Mouse (Mus musculus) hindbrain, embryonic 10.5 days (tissue): ENCODE results near the gene Fam172a. TPM values are rescaled to one million over a fixed set of nuclear protein-coding genes. Genes with fewer than 3 reads are reported as not detected.

Source experiments
- DNase-seq: peaks from one replicate; pipeline ENCODE4 v3.0.0-alpha.2; 2017; ENCODE audit warnings: low spot score
- H3K27ac ChIP-seq: fragments of 300-500 bp; sonication (generic); 2 replicates; pipeline ENCODE4 v1.5.1; 2016; ENCODE audit warnings: mild to moderate bottlenecking, moderate library complexity
- H3K27me3 ChIP-seq: fragments of 300-500 bp; sonication (generic); 2 replicates; pipeline ENCODE4 v1.6.1; 2016; ENCODE audit warnings: mild to moderate bottlenecking; ENCODE audit not compliant: poor library complexity, insufficient read depth, severe bottlenecking
- H3K36me3 ChIP-seq: fragments of 300-500 bp; sonication (generic); 2 replicates; pipeline ENCODE4 v1.6.1; 2016; ENCODE audit warnings: mild to moderate bottlenecking, moderate library complexity
- H3K4me1 ChIP-seq: fragments of 300-500 bp; sonication (generic); replicated peaks from 2 replicates; pipeline ENCODE4 v1.6.1; 2016; ENCODE audit warnings: mild to moderate bottlenecking
- H3K4me3 ChIP-seq: fragments of 300-500 bp; sonication (generic); 2 replicates; pipeline ENCODE4 v1.5.1; 2016; ENCODE audit warnings: mild to moderate bottlenecking, moderate library complexity
- H3K9me3 ChIP-seq: fragments of 300-500 bp; sonication (generic); 2 replicates; pipeline ENCODE4 v1.6.1; 2016; ENCODE audit warnings: mild to moderate bottlenecking, moderate library complexity
- WGBS: fragments of 180-500 bp; shearing (Covaris S2); methylation state at CpG from one replicate; pipeline ENCODE4 v1.1.7; 2016; 5-methylcytosine and 5-hydroxymethylcytosine counted together
- polyA plus RNA-seq: library from polyadenylated mRNA; unstranded; fragments of >200 nt; fragmentation: Nextera tagmentation; extraction: Ambion mirVana; gene quantifications from 2 replicates; pipeline ENCODE4 v1.2.1, GENCODE M21; 2016

Fam172a gene
- polyA plus RNA-seq, 1 experiment from 2014 or later = 27.0 TPM

- WGBS = 73% methylated on average over 2 of the region's 2 CpGs
- H3K9me3 ChIP-seq = 0 out of 2 replicates have a peak, but pooled peaks cover 4% of the 10 kb centered on the region
- H3K27me3 ChIP-seq = no peaks in the 10 kb centered on the region
- no peak overlapping the region for H3K4me3 ChIP-seq
- H3K36me3 ChIP-seq = no peaks in the 10 kb centered on the region
- DNase-seq = no peak
- H3K4me1 ChIP-seq = 0 out of 2 replicates have a peak, but pooled peaks cover 3% of the 10 kb centered on the region
- H3K27ac ChIP-seq = no peak overlapping the region
Observed at GRCm38 (mm10) chr13:78094352-78094751, 392.5 kb downstream of the Fam172a start.

GRCm38 (mm10) chr13:78095071-78095973 lies 393.5 kb downstream of the Fam172a start:
- no peak for DNase-seq
- no peaks in the 10 kb centered on the region for H3K27me3 ChIP-seq
- H3K4me3 ChIP-seq = no peak overlapping the region
- 0 out of 2 replicates have a peak, but pooled peaks cover 4% of the 10 kb centered on the region for H3K9me3 ChIP-seq
- H3K4me1 ChIP-seq = 0 out of 2 replicates have a peak, but pooled peaks cover 3% of the 10 kb centered on the region
- H3K27ac ChIP-seq = no peak overlapping the region
- WGBS = 84% methylated on average over 1 of the region's 1 CpGs
- H3K36me3 ChIP-seq = no peaks in the 10 kb centered on the region

GRCm38 (mm10) chr13:78098858-78099445 lies 397.1 kb downstream of the Fam172a start:
- Histone ChIP-seq H3K4me3 (no peak overlapping the region), H3K9me3 (0 out of 2 replicates have a peak, but pooled peaks cover 4% of the 10 kb centered on the region), H3K36me3 (no peaks in the 10 kb centered on the region), H3K4me1 (peaks cover 3% of the 10 kb centered on the region; the same call in 1 of the 2 replicates), H3K27ac (no peak overlapping the region), H3K27me3 (no peaks in the 10 kb centered on the region)
- no peak for DNase-seq
- WGBS = 79% methylated on average over 5 of the region's 5 CpGs

- Histone ChIP-seq H3K27me3 (no peaks in the 10 kb centered on the region), H3K4me1 (peaks cover 3% of the 10 kb centered on the region; the same call in 1 of the 2 replicates), H3K36me3 (no peaks in the 10 kb centered on the region), H3K9me3 (no peaks in the 10 kb centered on the region), H3K27ac (no peak overlapping the region), H3K4me3 (no peak overlapping the region)
- 77% methylated on average over 3 of the region's 3 CpGs for WGBS
- no peak for DNase-seq
Observed at GRCm38 (mm10) chr13:78099746-78100530, 398.1 kb downstream of the Fam172a start.

GRCm38 (mm10) chr13:78100664-78101063 lies 398.8 kb downstream of the Fam172a start:
- no peak overlapping the region for H3K4me3 ChIP-seq
- 86% methylated on average over 3 of the region's 3 CpGs for WGBS
- no peak for DNase-seq
- no peak overlapping the region for H3K27ac ChIP-seq
- no peaks in the 10 kb centered on the region for H3K9me3 ChIP-seq
- peaks cover 3% of the 10 kb centered on the region; the same call in 1 of the 2 replicates for H3K4me1 ChIP-seq
- no peaks in the 10 kb centered on the region for H3K36me3 ChIP-seq
- no peaks in the 10 kb centered on the region for H3K27me3 ChIP-seq

DNA sequence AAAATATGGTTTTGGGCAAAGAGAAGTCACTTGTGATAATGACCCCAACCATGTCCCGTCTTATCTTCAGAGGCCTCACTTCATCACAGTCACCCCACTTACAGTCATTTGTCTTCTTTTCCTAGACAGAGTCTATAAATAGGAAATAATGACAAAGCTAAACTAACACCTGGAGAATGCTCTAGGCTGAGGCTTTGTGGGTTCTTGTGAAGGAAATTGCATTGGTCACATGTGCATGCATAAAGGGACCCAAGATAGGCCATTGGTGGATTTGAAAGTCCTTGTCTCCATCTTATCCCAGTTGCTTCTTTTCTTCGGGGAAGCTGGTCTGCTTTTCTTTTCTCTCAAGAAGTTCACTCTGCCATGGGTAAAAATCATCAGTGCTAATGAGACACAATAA lies 400.5 kb downstream of the Fam172a start:
- Histone ChIP-seq H3K27me3 (no peaks in the 10 kb centered on the region), H3K9me3 (no peaks in the 10 kb centered on the region), H3K27ac (no peak overlapping the region), H3K4me1 (peaks cover 3% of the 10 kb centered on the region; the same call in 1 of the 2 replicates), H3K4me3 (no peak overlapping the region), H3K36me3 (no peaks in the 10 kb centered on the region)
- no peak for DNase-seq
- WGBS = 88% methylated on average over 2 of the region's 2 CpGs

DNA sequence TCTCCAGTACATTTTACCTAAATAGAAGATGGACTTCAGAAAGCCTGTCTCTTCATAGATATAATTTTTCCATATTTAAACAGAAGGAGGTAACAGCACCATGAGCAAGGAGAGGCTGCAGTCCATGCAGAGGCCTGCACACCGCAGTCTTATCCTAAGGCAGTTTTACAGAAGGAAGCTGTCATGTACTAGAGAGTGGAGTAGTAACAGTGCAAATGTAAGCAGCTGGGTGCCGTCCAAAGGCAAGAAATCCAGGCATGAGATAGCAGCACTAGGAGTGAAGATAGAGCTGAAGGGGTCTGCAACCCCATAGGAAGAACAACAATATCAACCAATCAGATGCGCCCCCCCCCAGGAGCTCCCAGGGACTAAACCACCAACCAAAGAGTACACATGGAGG lies 403.0 kb downstream of the Fam172a start:
- Histone ChIP-seq H3K27ac (no peak overlapping the region), H3K27me3 (no peaks in the 10 kb centered on the region), H3K9me3 (no peaks in the 10 kb centered on the region), H3K4me1 (peaks cover 3% of the 10 kb centered on the region; the same call in 1 of the 2 replicates), H3K36me3 (no peaks in the 10 kb centered on the region), H3K4me3 (no peak overlapping the region)
- DNase-seq = no peak
- 89% methylated on average over 3 of the region's 3 CpGs for WGBS

GRCm38 (mm10) chr13:78110648-78111047 lies 408.8 kb downstream of the Fam172a start:
- WGBS = 77% methylated on average over 4 of the region's 4 CpGs
- no peak overlapping the region for H3K4me3 ChIP-seq
- no peak for DNase-seq
- no peaks in the 10 kb centered on the region for H3K9me3 ChIP-seq
- H3K27ac ChIP-seq = no peak overlapping the region
- no peaks in the 10 kb centered on the region for H3K4me1 ChIP-seq
- no peaks in the 10 kb centered on the region for H3K27me3 ChIP-seq
- no peaks in the 10 kb centered on the region for H3K36me3 ChIP-seq

GRCm38 (mm10) chr13:78113978-78114377 lies 412.1 kb downstream of the Fam172a start:
- Histone ChIP-seq H3K4me3 (no peak overlapping the region), H3K36me3 (no peaks in the 10 kb centered on the region), H3K27me3 (no peaks in the 10 kb centered on the region), H3K9me3 (no peaks in the 10 kb centered on the region), H3K27ac (no peak overlapping the region), H3K4me1 (no peaks in the 10 kb centered on the region)
- WGBS = 92% methylated on average over 4 of the region's 4 CpGs
- no peak for DNase-seq

DNA sequence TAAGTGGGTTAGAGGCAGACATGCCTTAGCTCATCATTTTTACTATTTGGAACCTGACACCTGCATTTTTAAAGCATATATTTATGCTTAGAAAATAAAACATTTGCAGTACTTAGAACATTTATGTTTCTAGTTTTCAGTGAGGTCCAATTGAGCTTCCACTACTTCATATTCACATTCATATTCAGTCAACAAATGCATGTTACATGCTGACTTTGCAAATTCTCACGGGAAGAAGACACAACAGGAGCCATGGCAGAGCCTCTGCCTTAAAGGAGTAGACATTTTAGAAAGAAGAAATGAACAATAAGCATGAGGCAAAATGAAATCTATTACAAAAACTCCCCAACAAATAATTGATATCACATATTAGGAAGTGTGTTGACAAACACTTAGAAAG lies 416.9 kb downstream of the Fam172a start:
- no peaks in the 10 kb centered on the region for H3K27me3 ChIP-seq
- H3K4me1 ChIP-seq = no peaks in the 10 kb centered on the region
- H3K9me3 ChIP-seq = no peaks in the 10 kb centered on the region
- no peak for DNase-seq
- WGBS = 85% methylated on average over 1 of the region's 1 CpGs
- 0 out of 2 replicates have a peak, but pooled peaks cover 4% of the 10 kb centered on the region for H3K36me3 ChIP-seq
- H3K27ac ChIP-seq = no peak overlapping the region
- H3K4me3 ChIP-seq = no peak overlapping the region

GRCm38 (mm10) chr13:78121991-78122390 lies 420.2 kb downstream of the Fam172a start:
- no peak overlapping the region for H3K27ac ChIP-seq
- no peaks in the 10 kb centered on the region for H3K9me3 ChIP-seq
- H3K27me3 ChIP-seq = no peaks in the 10 kb centered on the region
- DNase-seq = no peak
- 93% methylated on average over 7 of the region's 7 CpGs for WGBS
- 0 out of 2 replicates have a peak, but pooled peaks cover 4% of the 10 kb centered on the region for H3K36me3 ChIP-seq
- no peak overlapping the region for H3K4me3 ChIP-seq
- no peaks in the 10 kb centered on the region for H3K4me1 ChIP-seq

GRCm38 (mm10) chr13:78123911-78124426 lies 422.1 kb downstream of the Fam172a start:
- H3K36me3 ChIP-seq = 0 out of 2 replicates have a peak, but pooled peaks cover 4% of the 10 kb centered on the region
- H3K27ac ChIP-seq = no peak overlapping the region
- no peaks in the 10 kb centered on the region for H3K9me3 ChIP-seq
- no peak for DNase-seq
- no peaks in the 10 kb centered on the region for H3K27me3 ChIP-seq
- 90% methylated on average over 4 of the region's 4 CpGs for WGBS
- no peaks in the 10 kb centered on the region for H3K4me1 ChIP-seq
- no peak overlapping the region for H3K4me3 ChIP-seq
